Mouse (Mus musculus) neural tube, embryonic 13.5 days (tissue): ENCODE results near the gene Cfap74. TPM values are rescaled to one million over a fixed set of nuclear protein-coding genes. Genes with fewer than 3 reads are reported as not detected.
"Not testable (repeated sequence)": the region's sequence is repeated elsewhere in the genome, so short reads cannot be mapped to it uniquely, and the experiment has no call there.

Source experiments
- ATAC-seq: fragments of 200-750 bp; cut with Nextera tagmentation; 2 replicates; pipeline ENCODE4 v1.8.0; 2017; ENCODE audit warnings: low read depth, mild to moderate bottlenecking, moderate TSS enrichment, moderate library complexity
- H3K27ac ChIP-seq: fragments of 300-500 bp; sonication (generic); replicated peaks from 2 replicates; pipeline ENCODE4 v1.5.1; 2015; ENCODE audit warnings: moderate library complexity, mild to moderate bottlenecking, inconsistent platforms
- H3K27me3 ChIP-seq: fragments of 300-500 bp; sonication (generic); 2 replicates; pipeline ENCODE4 v1.6.1; 2015; ENCODE audit warnings: mild to moderate bottlenecking, inconsistent platforms
- H3K36me3 ChIP-seq: fragments of 300-500 bp; sonication (generic); 2 replicates; pipeline ENCODE4 v1.6.1; 2015; ENCODE audit warnings: mild to moderate bottlenecking, inconsistent platforms
- H3K4me1 ChIP-seq: fragments of 300-500 bp; sonication (generic); replicated peaks from 2 replicates; pipeline ENCODE4 v1.6.1; 2015; ENCODE audit warnings: inconsistent platforms
- H3K4me2 ChIP-seq: fragments of 300-500 bp; sonication (generic); 2 replicates; pipeline ENCODE4 v1.6.1; 2015; ENCODE audit warnings: inconsistent platforms, mild to moderate bottlenecking, moderate library complexity
- H3K4me3 ChIP-seq: fragments of 300-500 bp; sonication (generic); 2 replicates; pipeline ENCODE4 v1.5.1; 2015; ENCODE audit warnings: mild to moderate bottlenecking, inconsistent platforms
- H3K9ac ChIP-seq: fragments of 300-500 bp; sonication (generic); 2 replicates; pipeline ENCODE4 v1.6.1; 2015; ENCODE audit warnings: moderate library complexity, mild to moderate bottlenecking, inconsistent platforms
- H3K9me3 ChIP-seq: fragments of 300-500 bp; sonication (generic); 2 replicates; pipeline ENCODE4 v1.6.1; 2016; ENCODE audit warnings: inconsistent platforms
- WGBS: fragments of 180-500 bp; shearing (Covaris S2); methylation state at CpG from one replicate; pipeline ENCODE4 v1.1.7; 2015; 5-methylcytosine and 5-hydroxymethylcytosine counted together
- polyA plus RNA-seq: library from polyadenylated mRNA; unstranded; fragments of >200 nt; fragmentation: Nextera tagmentation; extraction: Ambion mirVana; gene quantifications from 2 replicates; pipeline ENCODE4 v1.2.1, GENCODE M21; 2015

The Cfap74 gene
- polyA plus RNA-seq, 1 experiment from 2014 or later = 2.8 TPM

DNA sequence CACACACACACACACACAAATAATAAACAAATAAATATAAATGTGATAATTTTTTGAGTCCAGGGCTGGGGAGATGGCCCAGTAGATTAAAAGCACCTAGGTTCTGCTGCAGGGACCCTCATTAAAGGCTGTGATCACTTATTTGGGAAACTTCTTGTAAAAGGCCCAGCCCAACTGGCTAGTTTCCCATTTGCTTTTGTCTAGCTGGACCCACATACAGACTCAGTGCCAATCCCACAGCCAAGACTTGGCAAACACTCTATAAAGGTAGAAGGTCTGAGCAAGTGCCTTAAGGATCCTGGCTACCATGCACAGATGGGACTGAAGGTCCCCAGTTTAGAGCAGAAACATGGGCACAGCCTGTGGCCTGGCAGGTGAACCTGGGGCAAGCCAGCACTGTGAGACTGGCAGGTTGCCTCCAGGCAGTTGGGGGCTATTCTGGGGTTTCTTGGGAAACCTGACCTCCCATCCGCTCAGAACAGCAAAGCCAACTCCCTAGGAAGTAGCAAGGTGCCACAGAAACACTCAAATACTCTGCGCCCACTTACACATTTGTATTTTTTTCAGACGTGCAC is 63.8 kb downstream of the Cfap74 start:
- Histone ChIP-seq H3K36me3 (no peaks in the 10 kb centered on the region), H3K4me2 (no peak overlapping the region), H3K9ac (no peak overlapping the region), H3K4me3 (no peak overlapping the region), H3K27ac (no peak overlapping the region), H3K27me3 (peaks cover 3% of the 10 kb centered on the region), H3K4me1 (peaks cover 5% of the 10 kb centered on the region; the same call in 1 of the 2 replicates), H3K9me3 (no peaks in the 10 kb centered on the region)
- 79% methylated on average over 3 of the region's 3 CpGs for WGBS
- no peak for ATAC-seq

GRCm38 (mm10) chr4:155473319-155473718 is 64.3 kb downstream of the Cfap74 start:
- peaks cover 5% of the 10 kb centered on the region; the same call in 1 of the 2 replicates for H3K4me1 ChIP-seq
- no peak overlapping the region for H3K4me2 ChIP-seq
- no peak overlapping the region for H3K9ac ChIP-seq
- 65% methylated on average over 5 of the region's 5 CpGs for WGBS
- H3K27me3 ChIP-seq = peaks cover 3% of the 10 kb centered on the region
- no peaks in the 10 kb centered on the region for H3K9me3 ChIP-seq
- no peak for ATAC-seq
- no peaks in the 10 kb centered on the region for H3K36me3 ChIP-seq
- H3K27ac ChIP-seq = no peak overlapping the region
- H3K4me3 ChIP-seq = no peak overlapping the region

GRCm38 (mm10) chr4:155473796-155474195 is 64.8 kb downstream of the Cfap74 start:
- H3K27me3 ChIP-seq, H3K36me3 ChIP-seq, ATAC-seq, H3K4me2 ChIP-seq, H3K9ac ChIP-seq, H3K27ac ChIP-seq, H3K4me1 ChIP-seq, H3K9me3 ChIP-seq, H3K4me3 ChIP-seq: not testable (repeated sequence)
- WGBS = 52% methylated on average over 2 of the region's 2 CpGs

DNA sequence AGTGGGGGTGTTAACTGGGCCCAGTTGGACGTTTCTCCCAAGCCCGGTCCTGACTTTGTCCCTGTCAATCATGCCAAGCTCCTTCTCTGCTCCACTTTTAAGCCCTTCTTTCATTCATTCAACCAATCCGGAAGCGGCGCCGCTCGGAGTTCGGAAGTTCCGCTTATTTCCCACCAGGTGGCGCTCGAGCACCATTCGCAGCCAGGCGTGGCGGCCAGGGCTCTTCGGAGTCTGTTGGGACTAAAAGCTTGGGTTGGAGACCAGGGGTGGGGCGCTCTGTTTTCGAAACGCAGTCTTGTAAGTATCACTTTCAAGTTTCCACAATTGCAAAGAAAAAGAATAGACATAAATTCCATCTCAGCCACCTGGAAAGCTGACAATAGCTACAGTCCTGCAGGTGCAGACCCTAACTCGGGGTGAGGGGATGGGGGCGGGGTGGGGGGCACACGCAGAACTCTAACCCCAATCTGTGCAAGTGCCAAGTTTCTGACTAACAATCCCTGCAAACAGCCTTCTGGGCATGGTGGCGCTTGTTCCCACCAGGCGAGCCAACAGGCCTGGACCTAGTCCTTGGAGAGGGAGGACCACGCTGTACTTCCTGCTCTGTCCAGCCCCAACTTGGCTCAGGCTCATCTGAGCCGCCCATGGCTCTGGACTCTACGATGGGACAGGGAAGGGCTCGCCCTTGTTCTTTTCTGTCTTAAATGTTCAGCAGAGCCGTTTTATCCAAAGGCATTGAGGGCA is 72.6 kb downstream of the Cfap74 start:
- Histone ChIP-seq H3K9ac (no peak overlapping the region), H3K4me3 (peak overlapping the region; percentile 15; the same call in 1 of the 2 replicates), H3K27me3 (peaks cover 6% of the 10 kb centered on the region; the same call in 1 of the 2 replicates), H3K9me3 (no peaks in the 10 kb centered on the region), H3K27ac (no peak overlapping the region), H3K4me2 (peak overlapping the region; percentile 37), H3K4me1 (peaks cover 4% of the 10 kb centered on the region), H3K36me3 (no peaks in the 10 kb centered on the region)
- 23% methylated on average over 28 of the region's 28 CpGs for WGBS
- peak; percentile 72 for ATAC-seq

GRCm38 (mm10) chr4:155482125-155482480 is 73.1 kb downstream of the Cfap74 start:
- Histone ChIP-seq H3K36me3 (no peaks in the 10 kb centered on the region), H3K4me2 (no peak overlapping the region), H3K27ac (no peak overlapping the region), H3K9me3 (no peaks in the 10 kb centered on the region), H3K9ac (no peak overlapping the region), H3K27me3 (peaks cover 6% of the 10 kb centered on the region; the same call in 1 of the 2 replicates), H3K4me3 (no peak overlapping the region), H3K4me1 (peaks cover 6% of the 10 kb centered on the region)
- WGBS = 86% methylated on average over 6 of the region's 6 CpGs
- no peak for ATAC-seq

DNA sequence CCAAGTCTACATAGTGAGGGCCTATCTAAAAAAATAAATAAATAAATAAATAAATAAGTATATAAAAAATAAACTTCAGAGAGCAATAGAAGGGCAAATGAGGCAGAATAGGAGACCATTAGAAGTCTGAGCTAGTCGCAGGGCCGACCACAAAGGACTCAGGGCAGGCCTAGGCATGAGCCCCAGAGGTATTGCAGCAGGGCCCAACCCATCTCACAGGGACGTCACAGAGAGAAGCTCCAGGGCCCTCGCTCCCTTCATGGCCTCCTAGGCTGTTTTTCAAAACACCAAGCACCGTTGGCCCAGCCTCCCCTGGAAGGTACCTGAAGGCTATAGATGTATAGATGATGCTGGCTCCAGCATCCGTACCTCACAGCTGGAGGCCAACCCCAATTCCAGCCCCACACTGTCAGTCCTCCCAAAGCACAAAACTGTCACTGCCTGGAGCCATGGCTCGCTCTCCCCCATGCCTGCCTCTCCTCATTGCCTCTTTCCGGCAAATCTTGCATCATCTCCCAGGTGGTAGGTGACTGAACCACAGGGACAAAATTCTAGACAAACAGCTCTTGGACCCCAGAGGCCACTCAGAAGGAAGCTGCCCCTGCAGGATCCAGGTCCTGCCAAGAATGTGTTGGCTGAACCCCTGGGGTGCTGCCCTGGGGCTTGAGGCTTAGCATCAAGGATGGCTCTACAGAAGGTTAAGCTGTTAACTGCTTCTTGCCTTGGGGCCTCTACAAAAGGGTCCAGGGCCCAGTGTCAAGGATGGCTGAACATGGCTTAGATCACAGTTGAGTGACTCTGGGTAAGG is 73.9 kb downstream of the Cfap74 start:
- no peaks in the 10 kb centered on the region for H3K9me3 ChIP-seq
- peaks cover 6% of the 10 kb centered on the region; the same call in 1 of the 2 replicates for H3K27me3 ChIP-seq
- 0 out of 2 replicates have a peak overlapping the region, but pooled peaks have one; percentile 9 for H3K9ac ChIP-seq
- H3K4me1 ChIP-seq = peaks cover 14% of the 10 kb centered on the region
- 71% methylated on average over 8 of the region's 8 CpGs for WGBS
- no peak for ATAC-seq
- no peak overlapping the region for H3K4me2 ChIP-seq
- H3K36me3 ChIP-seq = no peaks in the 10 kb centered on the region
- no peak overlapping the region for H3K4me3 ChIP-seq
- no peak overlapping the region for H3K27ac ChIP-seq

DNA sequence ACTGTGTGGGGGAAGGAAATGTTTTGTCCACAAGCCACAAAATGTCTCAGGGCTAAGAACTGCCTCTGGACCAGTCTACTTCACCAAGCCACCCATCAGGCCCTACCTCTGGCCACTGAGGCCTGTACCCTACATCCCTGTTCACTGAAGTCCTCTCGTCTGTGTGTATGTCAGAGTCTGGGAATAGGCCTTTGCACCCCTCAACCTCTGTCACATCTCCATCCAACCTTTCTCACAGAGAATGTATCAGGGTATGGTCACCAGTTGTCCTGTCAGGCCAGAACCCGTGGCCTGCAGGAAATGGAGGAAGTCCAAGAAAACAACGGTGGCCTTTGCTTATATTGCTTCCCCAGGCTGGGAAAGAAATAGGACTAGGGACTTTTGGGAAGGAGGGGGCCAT is 76.5 kb downstream of the Cfap74 start:
- Histone ChIP-seq H3K36me3 (no peaks in the 10 kb centered on the region), H3K27ac (no peak overlapping the region), H3K27me3 (peaks cover 2% of the 10 kb centered on the region; the same call in 1 of the 2 replicates), H3K4me3 (no peak overlapping the region), H3K9me3 (no peaks in the 10 kb centered on the region), H3K4me1 (peaks cover 37% of the 10 kb centered on the region), H3K9ac (no peak overlapping the region), H3K4me2 (no peak overlapping the region)
- WGBS = 83% methylated on average over 3 of the region's 3 CpGs
- ATAC-seq = no peak

- ATAC-seq = no peak
- Histone ChIP-seq H3K4me3 (no peak overlapping the region), H3K9ac (no peak overlapping the region), H3K4me2 (no peak overlapping the region), H3K27me3 (no peaks in the 10 kb centered on the region), H3K9me3 (no peaks in the 10 kb centered on the region), H3K27ac (peak overlapping the region; percentile 67; the same call in 1 of the 2 replicates), H3K4me1 (peaks cover 37% of the 10 kb centered on the region), H3K36me3 (no peaks in the 10 kb centered on the region)
- WGBS = 49% methylated on average over 3 of the region's 3 CpGs
Observed at GRCm38 (mm10) chr4:155487746-155488145, 78.8 kb downstream of the Cfap74 start.

GRCm38 (mm10) chr4:155488232-155489025 is 79.4 kb downstream of the Cfap74 start:
- Histone ChIP-seq H3K4me1 (peaks cover 44% of the 10 kb centered on the region), H3K4me3 (no peak overlapping the region), H3K9me3 (no peaks in the 10 kb centered on the region), H3K27ac (peak overlapping the region; percentile 67), H3K27me3 (no peaks in the 10 kb centered on the region), H3K9ac (peak overlapping the region; percentile 49; the same call in 1 of the 2 replicates), H3K36me3 (no peaks in the 10 kb centered on the region), H3K4me2 (no peak overlapping the region)
- ATAC-seq = no peak
- 72% methylated on average over 8 of the region's 8 CpGs for WGBS

GRCm38 (mm10) chr4:155489101-155489970 is 80.3 kb downstream of the Cfap74 start:
- no peak for ATAC-seq
- peaks cover 53% of the 10 kb centered on the region for H3K4me1 ChIP-seq
- H3K9me3 ChIP-seq = no peaks in the 10 kb centered on the region
- H3K9ac ChIP-seq = 0 out of 2 replicates have a peak overlapping the region, but pooled peaks have one; percentile 38
- 83% methylated on average over 9 of the region's 9 CpGs for WGBS
- H3K36me3 ChIP-seq = no peaks in the 10 kb centered on the region
- H3K27me3 ChIP-seq = no peaks in the 10 kb centered on the region
- H3K27ac ChIP-seq = no peak overlapping the region
- no peak overlapping the region for H3K4me2 ChIP-seq
- no peak overlapping the region for H3K4me3 ChIP-seq

GRCm38 (mm10) chr4:155490456-155490855 is 81.5 kb downstream of the Cfap74 start:
- Histone ChIP-seq H3K4me2 (peak overlapping the region; percentile 88), H3K4me1 (peaks cover 64% of the 10 kb centered on the region), H3K4me3 (peak overlapping the region; percentile 100), H3K36me3 (no peaks in the 10 kb centered on the region), H3K27ac (peak overlapping the region; percentile 96), H3K27me3 (no peaks in the 10 kb centered on the region), H3K9ac (peak overlapping the region; percentile 100), H3K9me3 (no peaks in the 10 kb centered on the region)
- WGBS = 18% methylated on average over 5 of the region's 5 CpGs
- ATAC-seq = no peak
